Mouse (Mus musculus) monocyte, adult 5-6 weeks (primary cell): ENCODE results near the gene Cops4. TPM values are rescaled to one million over a fixed set of nuclear protein-coding genes. Genes with fewer than 3 reads are reported as not detected.

ENCODE experiments used
- ATAC-seq: fragments of 153-309, 156-312 bp; replicated peaks from 2 replicates; pipeline ENCODE4 v1.8.0; 2017; ENCODE audit warnings: mild to moderate bottlenecking; ENCODE audit not compliant: low TSS enrichment, insufficient number of reproducible peaks, severe bottlenecking, poor library complexity, low FRiP score
- total RNA-seq: library from RNA; stranded (forward); fragments of 200-1000, 200-491, 200-594 nt; gene quantifications from 3 replicates; pipeline ENCODE4 v1.2.3, GENCODE M21; 2017

Gene Cops4
- 71.7 to 79.2 TPM (median 74.8 TPM) in 3 replicates for total RNA-seq

DNA sequence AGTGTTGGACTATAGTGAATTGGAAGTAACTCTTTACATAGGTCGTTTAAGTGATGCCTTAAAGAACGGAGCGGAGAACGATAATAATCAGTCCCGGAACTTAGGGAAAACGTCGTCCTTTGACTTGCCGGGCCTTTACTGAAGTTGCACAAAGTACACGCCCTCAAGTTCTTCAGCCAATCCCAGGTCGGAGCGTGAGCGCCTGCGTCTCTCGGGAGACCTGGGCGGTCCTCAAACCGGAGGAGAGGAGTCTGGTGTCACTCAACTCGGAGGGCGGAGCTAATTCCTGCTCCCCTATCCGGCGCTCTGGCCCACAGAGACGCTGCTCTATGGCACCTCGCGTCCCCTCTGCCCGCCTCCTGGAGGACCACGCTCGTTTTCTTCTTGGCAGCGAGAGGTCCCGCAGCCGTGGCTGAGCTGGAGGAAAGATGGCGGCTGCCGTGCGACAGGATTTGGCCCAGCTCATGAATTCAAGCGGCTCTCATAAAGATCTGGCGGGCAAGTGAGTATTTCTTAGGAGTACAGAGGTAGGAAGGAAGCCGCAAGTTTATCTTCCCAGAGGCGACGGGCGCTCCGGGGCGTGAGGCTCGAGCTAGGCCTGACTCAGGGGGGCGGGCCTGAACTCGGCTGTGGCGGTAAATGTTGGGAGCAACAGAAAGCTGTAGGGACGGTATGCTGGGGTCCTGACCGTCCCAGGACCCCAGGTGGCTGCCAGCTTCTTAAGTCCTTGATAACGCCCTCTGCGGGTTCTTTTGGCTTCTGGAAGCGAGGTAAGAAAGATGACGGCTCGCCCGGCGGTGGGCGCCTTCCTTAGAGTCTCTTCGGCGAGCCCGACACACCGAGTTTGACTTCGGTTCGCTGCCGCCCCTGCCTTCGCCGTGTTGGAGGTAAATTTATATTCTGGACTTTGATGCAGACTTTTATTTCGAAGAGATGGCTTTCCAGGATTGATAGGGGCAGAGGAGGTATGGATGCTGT, at the start of gene Cops4:
Gene Cops4, plus strand, starts transcription at position 261 of the 978 bp plus-strand sequence.
- peak; percentile 100 for ATAC-seq

DNA sequence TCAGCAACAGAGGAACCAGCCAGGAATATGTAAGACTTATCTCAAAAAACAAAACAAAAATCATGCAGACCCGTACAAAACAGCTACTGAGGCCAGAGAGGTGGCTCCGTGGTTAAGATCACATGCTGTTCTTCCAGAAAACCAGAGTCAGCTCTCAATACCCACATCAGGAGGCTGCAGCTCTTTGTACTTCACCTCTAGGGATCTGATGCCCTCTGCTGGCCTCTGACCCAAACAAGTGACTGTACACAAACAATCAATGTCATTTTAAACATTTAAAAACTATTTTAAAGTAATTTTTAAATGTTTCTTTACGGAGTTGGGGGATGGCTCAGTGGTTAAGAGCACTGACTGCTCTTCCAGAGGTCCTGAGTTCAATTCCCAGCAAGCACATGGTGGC, 41.8 kb upstream of the Cops4 start:
- ATAC-seq = no peak

DNA sequence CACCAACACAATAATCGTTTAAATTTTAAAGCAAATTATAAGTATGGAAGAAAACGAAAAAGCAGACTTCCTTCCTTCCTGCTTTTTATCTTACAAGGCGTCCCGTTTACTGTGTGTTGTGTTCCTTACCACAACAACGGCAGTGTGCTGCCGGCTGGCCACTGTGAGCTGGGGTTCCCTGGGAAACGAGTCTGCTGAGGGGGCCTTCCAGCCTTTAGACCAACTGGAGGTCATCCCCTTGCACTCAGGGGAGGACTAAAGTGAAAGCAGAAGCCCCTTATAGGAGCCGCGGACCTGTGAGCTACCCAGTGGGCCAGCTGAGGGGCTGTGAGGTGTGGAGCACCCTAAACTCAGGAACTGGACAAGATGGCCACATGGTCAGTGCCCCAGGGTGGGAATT, 40.5 kb upstream of the Cops4 start:
- no peak for ATAC-seq

DNA sequence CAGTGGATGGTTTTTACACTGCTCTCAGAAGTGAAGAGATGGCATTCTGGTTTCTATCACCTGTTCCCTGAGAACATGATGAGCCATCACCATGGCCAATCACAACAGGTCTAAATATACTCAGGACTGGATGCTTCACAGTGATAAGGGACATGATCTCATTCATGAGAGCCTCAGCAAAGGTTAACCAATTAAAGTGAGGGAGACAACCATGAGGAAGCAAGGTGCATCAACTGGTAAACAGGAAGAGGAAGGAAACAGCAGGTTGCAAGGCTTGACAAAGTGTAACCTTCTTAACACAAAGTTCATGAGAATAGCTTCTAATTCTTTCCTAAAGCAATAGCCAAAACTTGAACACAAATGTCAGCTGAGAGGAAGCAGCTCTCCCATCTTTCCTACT, 34.5 kb upstream of the Cops4 start:
- ATAC-seq = no peak

- ATAC-seq = no peak
These were observed 31.0 kb upstream of the Cops4 start for GRCm38 (mm10) chr5:100487120-100487519.

- no peak for ATAC-seq
These were observed 29.9 kb upstream of the Cops4 start for GRCm38 (mm10) chr5:100488231-100488630.

GRCm38 (mm10) chr5:100489340-100489739, 28.8 kb upstream of the Cops4 start:
- no peak for ATAC-seq

DNA sequence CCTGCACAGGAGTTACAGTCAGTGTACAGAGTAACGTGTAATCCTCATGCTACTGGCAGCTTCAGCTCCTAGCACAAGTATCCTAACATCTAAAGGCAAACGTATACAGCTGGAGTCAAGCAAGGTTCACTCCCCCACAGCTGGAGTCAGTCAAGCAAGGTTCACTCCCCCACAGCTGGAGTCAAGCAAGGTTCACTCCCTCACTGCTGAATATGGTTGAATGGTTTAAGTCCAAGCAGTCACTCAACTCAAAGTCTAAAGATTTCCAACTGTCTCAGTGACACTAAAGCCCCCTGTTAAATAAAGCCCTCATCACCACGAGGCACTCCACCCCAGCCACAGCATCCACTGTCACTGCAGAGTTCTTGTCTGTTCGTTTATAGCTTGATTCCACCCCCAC, 26.4 kb upstream of the Cops4 start:
- no peak for ATAC-seq

DNA sequence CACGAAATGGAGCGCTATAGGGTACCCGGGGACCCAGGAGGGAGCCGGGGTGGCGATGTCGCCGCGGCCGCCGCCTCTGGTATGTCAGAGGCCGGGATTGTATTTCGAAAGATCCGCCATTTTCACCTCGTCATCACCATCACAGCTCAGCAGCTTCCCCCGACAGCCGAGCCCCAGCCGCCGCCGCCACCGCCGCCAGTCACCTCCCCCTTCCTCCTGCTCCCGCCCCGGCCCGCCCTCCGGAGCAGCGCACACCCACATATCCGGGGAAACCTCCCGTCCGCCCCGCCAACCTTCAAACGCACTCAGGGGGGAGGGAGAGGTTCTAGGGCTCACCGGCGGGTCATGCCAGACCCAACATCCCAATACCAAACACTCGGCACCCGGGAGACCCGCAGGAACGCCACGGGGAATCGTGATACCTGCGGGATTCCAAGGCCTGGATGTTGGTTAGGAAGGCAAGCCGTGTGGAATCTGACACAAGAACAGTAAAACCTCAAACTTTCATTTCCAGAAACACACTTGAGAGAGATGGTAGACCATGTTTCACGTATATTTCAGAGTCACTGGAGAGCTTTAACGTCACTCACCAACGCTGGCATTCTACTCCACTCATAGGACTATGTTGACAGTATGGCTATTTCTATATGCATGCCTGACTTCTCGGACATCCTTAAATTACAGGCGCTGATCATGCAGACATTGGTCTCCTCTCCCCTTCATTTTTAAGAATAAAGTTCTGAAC, 19.5 kb upstream of the Cops4 start:
- peak; percentile 61 for ATAC-seq

DNA sequence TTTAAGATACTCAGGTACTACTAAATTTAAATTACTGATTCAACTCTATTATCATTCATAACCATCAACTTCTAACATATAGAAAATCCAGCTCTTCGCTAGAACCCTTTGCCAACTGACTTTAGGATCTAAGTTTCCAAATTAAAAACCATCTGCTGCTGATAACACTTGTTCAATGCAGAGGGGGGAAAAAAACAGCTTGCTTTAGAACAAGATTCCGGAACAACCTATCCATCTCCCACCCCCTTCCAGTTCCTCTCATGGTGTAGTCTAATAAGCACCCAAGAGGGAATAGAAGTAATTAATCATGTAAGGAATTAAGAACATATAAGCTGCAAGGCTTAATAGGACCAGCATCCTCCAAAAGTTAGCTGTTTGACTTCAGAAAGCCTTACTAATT, 18.9 kb upstream of the Cops4 start:
- ATAC-seq = no peak

DNA sequence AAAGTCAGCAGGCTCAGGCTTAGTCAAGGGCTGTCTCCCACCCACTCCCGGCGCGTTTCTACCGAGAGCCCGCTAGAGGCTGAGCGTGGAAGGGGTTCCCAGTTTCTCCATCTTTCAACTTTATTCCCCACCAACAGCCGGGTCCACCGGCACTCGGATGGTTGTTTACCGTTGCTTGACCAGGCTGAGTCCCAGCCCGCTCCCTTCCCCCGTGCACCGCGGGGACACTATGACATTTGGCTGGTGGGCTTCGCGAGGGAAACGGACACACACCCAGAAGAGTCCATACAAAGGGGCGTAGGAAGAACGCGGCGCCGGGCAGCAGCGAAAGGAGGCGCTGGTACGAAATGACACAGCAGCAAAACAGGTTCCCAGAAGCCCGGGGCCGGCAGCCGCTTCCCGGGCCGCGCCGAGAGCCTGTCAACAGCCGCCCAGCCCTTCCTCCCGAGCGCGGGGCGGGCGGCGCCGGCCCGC, 18.2 kb upstream of the Cops4 start:
- 0 out of 2 replicates have a peak, but pooled peaks have one; percentile 7 for ATAC-seq

- peak; percentile 84 for ATAC-seq
These were observed 17.6 kb upstream of the Cops4 start, which contains the start of gene Lin54 for GRCm38 (mm10) chr5:100500458-100500961. Lin54 (minus strand) TSS chr5:100500639.

DNA sequence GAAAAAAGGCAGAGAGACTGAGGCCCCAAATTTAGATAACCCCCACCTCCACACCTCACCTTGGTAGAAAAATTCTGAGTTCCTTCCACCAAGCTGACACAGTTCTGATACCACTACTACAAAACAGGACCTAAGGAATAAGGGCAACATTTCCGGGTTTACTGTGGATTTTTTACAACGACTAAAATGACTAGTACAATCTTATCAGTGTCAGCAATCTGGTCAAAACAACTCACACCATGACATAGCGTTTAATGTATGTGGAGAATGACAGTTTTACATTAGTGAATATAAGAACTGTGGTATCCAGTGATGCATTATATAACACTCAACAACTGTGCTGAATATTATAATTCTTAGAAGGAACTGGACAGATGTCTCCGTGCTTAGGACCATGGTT, 16.8 kb upstream of the Cops4 start:
- ATAC-seq = no peak

DNA sequence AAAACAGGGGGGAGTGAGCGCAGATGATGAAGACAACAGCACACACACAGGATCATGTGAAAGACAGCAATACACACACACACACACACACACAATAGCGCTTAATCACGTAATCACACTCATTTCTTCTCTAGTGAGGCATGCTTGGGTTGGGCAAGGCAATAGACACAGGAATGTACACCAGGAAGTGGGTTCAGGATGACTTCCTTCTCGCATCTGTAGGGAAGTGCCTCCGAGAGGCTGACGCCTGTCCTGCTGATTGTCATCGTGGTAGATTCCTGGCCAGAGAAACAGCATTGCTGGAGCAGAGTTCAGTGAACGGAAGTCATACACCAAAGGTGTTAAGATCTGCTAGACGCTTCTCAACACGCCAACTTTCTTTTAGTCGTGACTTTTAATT, 8.9 kb upstream of the Cops4 start:
- ATAC-seq = peak; percentile 76

GRCm38 (mm10) chr5:100512576-100512975, 5.5 kb upstream of the Cops4 start:
- no peak for ATAC-seq

DNA sequence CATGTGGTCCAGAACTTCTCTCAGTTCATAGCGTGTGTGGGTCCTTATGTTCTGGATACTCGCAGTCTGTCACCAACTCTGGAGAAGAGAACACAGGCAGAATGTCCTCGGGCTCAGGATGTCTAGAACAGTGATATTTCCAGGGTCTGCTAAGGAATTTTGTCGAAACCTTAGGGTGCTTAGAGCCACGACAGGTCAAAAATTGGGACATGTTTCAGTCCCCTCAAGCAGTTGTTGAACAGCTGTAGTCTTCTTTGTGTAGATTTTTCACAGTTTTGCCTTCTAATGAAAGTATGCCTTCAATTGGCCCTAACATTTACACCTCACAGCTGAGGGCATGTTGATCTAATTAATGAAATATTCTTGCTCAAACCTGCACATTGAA, 910 bp downstream of the Cops4 start:
- no peak for ATAC-seq

GRCm38 (mm10) chr5:100520223-100520622, 2.1 kb downstream of the Cops4 start:
- ATAC-seq = no peak

- ATAC-seq = no peak
These were observed 5.2 kb downstream of the Cops4 start for GRCm38 (mm10) chr5:100523331-100523730.

DNA sequence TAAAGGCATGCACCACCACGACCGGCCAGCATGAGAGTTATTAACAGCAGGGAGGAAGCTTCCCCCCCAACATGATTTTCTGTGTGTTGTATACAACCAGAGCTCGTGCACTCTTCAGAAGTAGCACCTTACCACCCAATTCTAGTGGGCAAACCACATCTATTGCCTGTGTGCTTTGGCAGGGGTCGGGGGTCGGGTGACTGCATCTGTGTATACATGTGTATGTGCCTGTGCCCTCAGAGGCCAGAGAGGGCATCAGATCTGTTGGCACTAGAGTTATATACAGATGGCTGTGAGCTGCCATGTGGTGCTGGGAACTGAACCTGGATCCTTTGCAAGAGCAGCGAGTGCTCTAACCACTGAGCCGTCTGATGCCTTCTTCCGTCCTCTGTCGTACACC, 6.8 kb downstream of the Cops4 start:
- ATAC-seq = no peak
